In genomic region chr2:128115579-128115978, GRCm38 (mm10) we compare ENCODE assay signal across 19 mouse cellular contexts. TPM values are rescaled to one million over a fixed set of nuclear protein-coding genes. Genes with fewer than 3 reads are reported as not detected.
DNase-seq lines count a peak whose midpoint lies in the region.
"Had no signal": no experiment of that assay in that cellular context is flagged by ENCODE, and none has a peak within 500 bp of the region (broad histone marks: within the 10 kb centered on the region; RNA-seq: fewer than 3 reads in every experiment).

No protein-coding gene starts in this region.

- H3K27me3 ChIP-seq in limb, embryonic 10.5 days (ENCODE audit: low read depth, poor library complexity, severe bottlenecking) = no peaks in the 10 kb centered on the region; the same call in 1 of the 2 replicates

- WGBS in limb, embryonic 10.5 days = 56% methylated on average over 4 of the region's 4 CpGs

- H3K36me3 ChIP-seq in limb, embryonic 10.5 days = no peaks in the 10 kb centered on the region

- no peak overlapping the region for H3K4me3 ChIP-seq in limb, embryonic 10.5 days
- H3K4me3 ChIP-seq: left cerebral cortex, adult 2 months; megakaryocyte, embryonic 14.5 days had no signal

- no peak overlapping the region for H3K27ac ChIP-seq in limb, embryonic 10.5 days
- H3K27ac ChIP-seq: left cerebral cortex, adult 2 months had no signal

- peak; percentile 71 for DNase-seq in heart, adult 11 months
- DNase-seq in heart, adult 8-10 months (ENCODE audit: low spot score) = no peak
- peak; percentile 3 for DNase-seq in thymus, postnatal 4 days
- DNase-seq in thymus, postnatal 36 days = no peak
- peak; percentile 31 for DNase-seq in limb, embryonic 10.5 days (ENCODE audit: low spot score)
- no peak for DNase-seq in frontal cortex, postnatal 10 days (ENCODE audit: low spot score in 2 of 2)
- DNase-seq in cerebellum, adult 18-20 months = no peak
- no peak for DNase-seq in frontal cortex, postnatal 25 days (ENCODE audit: low spot score in 2 of 2)
- DNase-seq: adrenal gland, adult 2 months; cerebellum, adult 8-10 months; gastrocnemius, postnatal 10 days; heart, adult 18-20 months; kidney, adult 9 months; kidney, postnatal 25 days; left cerebral cortex, postnatal 4 days; lung, adult 18-20 months; thymus, postnatal 14 days had no signal

- no peaks in the 10 kb centered on the region for H3K9me3 ChIP-seq in limb, embryonic 10.5 days (replicated peaks)
- H3K9me3 ChIP-seq: megakaryocyte, embryonic 14.5 days had no signal

- peaks cover 8% of the 10 kb centered on the region for H3K4me1 ChIP-seq in limb, embryonic 10.5 days
- H3K4me1 ChIP-seq: megakaryocyte, embryonic 14.5 days had no signal

RNA-seq across cellular contexts. Expression of gene Bcl2l11, which starts 10.3 kb away (rescaled TPM):
- total RNA-seq in heart, adult 8-10 months (2022) = 10 to 100 TPM in 2 of 4 experiments, 1 to 10 TPM in 2; 7.6 to 16.4 (median 11.3) TPM
- 28.4 and 35.9 TPM in 2 replicates for polyA plus RNA-seq in limb, embryonic 10.5 days (2016; fragmentation: Nextera tagmentation; extraction: Ambion mirVana)

Comparison
In these comparisons a context has a peak if more than half of its experiments do, and no peak if none do; other contexts are left out.
1. DNase-seq: peak in heart, adult 11 months (single experiment), thymus, postnatal 4 days (single experiment) and limb, embryonic 10.5 days (single experiment); none in heart, adult 8-10 months (single experiment), thymus, postnatal 36 days (0 of 2), frontal cortex, postnatal 10 days (0 of 2), cerebellum, adult 18-20 months (0 of 2) and frontal cortex, postnatal 25 days (0 of 2).